Mouse (Mus musculus) heart, adult 2 months (tissue): ENCODE results near the gene Senp5.

Experiments
- CTCF ChIP-seq: fragments of 200-600 bp; IDR thresholded peaks from 2 replicates; pipeline ENCODE4 v1.8.1; 2022; ENCODE audit warnings: antibody characterized with exemption, mild to moderate bottlenecking, moderate library complexity
- EP300 ChIP-seq: fragments of 200-500 bp; IDR thresholded peaks from 2 replicates; pipeline ENCODE4 v1.6.1; 2011; ENCODE audit warnings: low read depth, low read length, control low read depth; ENCODE audit not compliant: insufficient read depth
- POLR2A ChIP-seq: fragments of 200-500 bp; IDR thresholded peaks from 2 replicates; pipeline ENCODE4 v1.6.1; 2011; ENCODE audit warnings: mild to moderate bottlenecking, low read depth, low read length, control low read depth; ENCODE audit not compliant: insufficient read depth

- no peak for TF ChIP-seq CTCF
- TF ChIP-seq POLR2A, result no peak
- TF ChIP-seq EP300, result no peak
Measured at GRCm38 (mm10) chr16:32009913-32010312, 6.8 kb upstream of the Senp5 start.
